Mouse (Mus musculus) E14TG2a.4 (cell line): ENCODE measurements around the gene Eef1akmt3.

ENCODE experiments used
- CTCF ChIP-seq: conservative IDR thresholded peaks from 2 replicates; pipeline ENCODE4 v1.5.1; 2014; ENCODE audit warnings: low read length
- NANOG ChIP-seq: IDR thresholded peaks from 2 replicates; pipeline ENCODE4 v1.6.1; 2014; ENCODE audit warnings: borderline replicate concordance, low read length, mixed read lengths

DNA sequence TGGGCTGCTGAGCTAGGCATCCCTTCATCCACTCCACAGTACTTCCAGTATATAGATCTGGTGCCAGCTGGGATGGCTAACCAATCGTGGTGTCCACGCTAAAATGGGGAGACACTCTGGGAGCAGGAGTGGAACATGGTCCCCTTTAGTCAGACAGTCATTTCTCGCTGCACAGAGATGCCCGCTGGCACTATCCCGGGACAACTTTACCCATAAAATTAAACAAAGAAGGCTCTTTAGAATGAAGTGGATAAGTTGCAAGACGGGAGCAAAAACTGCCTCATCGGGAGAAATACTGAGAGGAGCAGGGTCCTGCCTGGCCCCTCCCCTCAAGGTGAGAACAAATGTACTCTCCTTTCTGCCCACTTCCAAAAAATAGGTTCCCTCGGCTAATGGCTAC, 17.4 kb upstream of the Eef1akmt3 start:
- TF ChIP-seq CTCF (no peak), NANOG (no peak)
